Mouse (Mus musculus) embryonic fibroblast, embryonic 13.5 days (primary cell): Measurements from ENCODE around the gene Ppp1r12b.

Experiments used
- CTCF ChIP-seq: IDR thresholded peaks from 2 replicates; pipeline ENCODE4 v1.5.1; 2011; ENCODE audit warnings: mild to moderate bottlenecking, control low read depth, low read length, moderate library complexity, borderline replicate concordance; ENCODE audit not compliant: insufficient read depth
- POLR2A ChIP-seq: IDR thresholded peaks from 2 replicates; pipeline ENCODE4 v1.6.1; 2011; ENCODE audit warnings: low read depth, mild to moderate bottlenecking, control low read depth, low read length, moderate library complexity

GRCm38 (mm10) chr1:134851211-134851610 is 104.5 kb downstream of the Ppp1r12b start:
- TF ChIP-seq CTCF (no peak), POLR2A (no peak)
